Mouse (Mus musculus) telencephalon, adult 2 months (tissue): Measurements from ENCODE around the gene Srgap2.

Source experiments
- DNase-seq: peaks from one replicate; pipeline ENCODE4 v3.0.0-alpha.2; 2011; ENCODE audit warnings: low read depth, low spot score

The Srgap2 gene

GRCm38 (mm10) chr1:131526371-131527270 lies 531 bp downstream of the Srgap2 start:
- DNase-seq, result no peak

GRCm38 (mm10) chr1:131525586-131526271 lies 1.4 kb downstream of the Srgap2 start:
- no peak for DNase-seq

GRCm38 (mm10) chr1:131525101-131525585 lies 2.0 kb downstream of the Srgap2 start:
- no peak for DNase-seq

GRCm38 (mm10) chr1:131523794-131524193 lies 3.4 kb downstream of the Srgap2 start:
- no peak for DNase-seq

- no peak for DNase-seq
These were observed 10.6 kb downstream of the Srgap2 start for GRCm38 (mm10) chr1:131516588-131516987.

GRCm38 (mm10) chr1:131514197-131514596 lies 13.0 kb downstream of the Srgap2 start:
- DNase-seq, result no peak

GRCm38 (mm10) chr1:131513136-131513535 lies 14.0 kb downstream of the Srgap2 start:
- DNase-seq, result no peak

- DNase-seq, result no peak
These were observed 15.3 kb downstream of the Srgap2 start for GRCm38 (mm10) chr1:131511661-131512500.

- DNase-seq, result no peak
These were observed 16.0 kb downstream of the Srgap2 start for GRCm38 (mm10) chr1:131511131-131511530.

- DNase-seq, result no peak
These were observed 25.5 kb downstream of the Srgap2 start for GRCm38 (mm10) chr1:131501681-131502080.

- no peak for DNase-seq
These were observed 28.9 kb downstream of the Srgap2 start for GRCm38 (mm10) chr1:131498231-131498630.

GRCm38 (mm10) chr1:131493966-131494898 lies 32.9 kb downstream of the Srgap2 start:
- DNase-seq, result no peak

GRCm38 (mm10) chr1:131492360-131492759 lies 34.8 kb downstream of the Srgap2 start:
- DNase-seq, result peak; percentile 47

GRCm38 (mm10) chr1:131491579-131491978 lies 35.6 kb downstream of the Srgap2 start:
- DNase-seq, result no peak

GRCm38 (mm10) chr1:131489312-131489711 lies 37.8 kb downstream of the Srgap2 start:
- DNase-seq, result no peak

- DNase-seq, result no peak
These were observed 40.9 kb downstream of the Srgap2 start for GRCm38 (mm10) chr1:131486094-131486850.

- DNase-seq, result peak; percentile 58
These were observed 44.9 kb downstream of the Srgap2 start for GRCm38 (mm10) chr1:131482242-131482641.

GRCm38 (mm10) chr1:131481391-131481790 lies 45.8 kb downstream of the Srgap2 start:
- no peak for DNase-seq

GRCm38 (mm10) chr1:131478770-131479305 lies 48.3 kb downstream of the Srgap2 start:
- DNase-seq, result no peak

GRCm38 (mm10) chr1:131475306-131475705 lies 51.8 kb downstream of the Srgap2 start:
- no peak for DNase-seq
